Mouse (Mus musculus) liver, embryonic 14.5 days (tissue): ENCODE data around the gene Col16a1. TPM values are rescaled to one million over a fixed set of nuclear protein-coding genes. Genes with fewer than 3 reads are reported as not detected.

Experiments
- ATAC-seq: fragments of 200-750 bp; cut with Nextera tagmentation; 2 replicates; pipeline ENCODE4 v1.8.0; 2017; ENCODE audit warnings: moderate number of reproducible peaks, mild to moderate bottlenecking, moderate library complexity; ENCODE audit not compliant: insufficient read depth
- DNase-seq, 3 experiments: peaks; one replicate each; pipeline ENCODE4 v3.0.0-alpha.2; 2012 to 2013; ENCODE audit warnings: low read depth in 3 of 3, low spot score in 3 of 3
- H3K27ac ChIP-seq: fragments of 300-500 bp; sonication (generic); 2 replicates; pipeline ENCODE4 v1.5.1; 2014; ENCODE audit warnings: moderate library complexity, mild to moderate bottlenecking, control low read depth, inconsistent platforms
- H3K27me3 ChIP-seq: fragments of 300-500 bp; sonication (generic); 2 replicates; pipeline ENCODE4 v1.6.1; 2014; ENCODE audit warnings: mild to moderate bottlenecking, low read length, moderate library complexity; ENCODE audit not compliant: control insufficient read depth, insufficient read depth
- H3K36me3 ChIP-seq: fragments of 300-500 bp; sonication (generic); replicated peaks from 2 replicates; pipeline ENCODE4 v1.6.1; 2014; ENCODE audit warnings: low read depth; ENCODE audit not compliant: control insufficient read depth, insufficient read depth
- H3K4me1 ChIP-seq, 2 experiments: fragments of 200-500 bp in 1 of 2; fragments of 300-500 bp in 1 of 2; sonication (generic) in 1 of 2; replicated peaks; 2 replicates each; pipeline ENCODE4 v1.6.1; 2012 to 2014; ENCODE audit warnings: antibody characterized with exemption in 1 of 2, inconsistent platforms in 1 of 2, low read length in 1 of 2; ENCODE audit not compliant: control insufficient read depth in 2 of 2, insufficient read depth in 2 of 2
- H3K4me2 ChIP-seq: fragments of 300-500 bp; sonication (generic); 2 replicates; pipeline ENCODE4 v1.6.1; 2014; ENCODE audit warnings: low read depth, mild to moderate bottlenecking, control low read depth, moderate library complexity
- H3K4me3 ChIP-seq, 2 experiments: fragments of 200-500 bp in 1 of 2; fragments of 300-500 bp in 1 of 2; sonication (generic) in 1 of 2; 2 replicates each; pipeline ENCODE4 v1.5.1; 2012 to 2014; ENCODE audit warnings: low read depth in 2 of 2, low read length in 2 of 2, mild to moderate bottlenecking in 2 of 2, control low read depth in 1 of 2, inconsistent platforms in 1 of 2, moderate library complexity in 1 of 2; ENCODE audit not compliant: insufficient read depth in 1 of 2
- H3K9ac ChIP-seq: fragments of 300-500 bp; sonication (generic); replicated peaks from 2 replicates; pipeline ENCODE4 v1.6.1; 2014; ENCODE audit warnings: mild to moderate bottlenecking, control low read depth, moderate library complexity
- H3K9me3 ChIP-seq: fragments of 300-500 bp; sonication (generic); 2 replicates; pipeline ENCODE4 v1.6.1; 2016; ENCODE audit warnings: low read length, mixed read lengths; ENCODE audit not compliant: control insufficient read depth
- CTCF ChIP-seq: IDR thresholded peaks from 2 replicates; pipeline ENCODE4 v1.5.1; 2016; ENCODE audit warnings: antibody characterized with exemption, low read depth, control low read depth
- EP300 ChIP-seq: IDR thresholded peaks from 2 replicates; pipeline ENCODE4 v1.6.1; 2016; ENCODE audit warnings: antibody characterized with exemption, low read depth
- WGBS: fragments of 180-500 bp; shearing (Covaris S2); extraction: QIAGEN DNeasy Blood & Tissue Kit; methylation state at CpG from one replicate; pipeline ENCODE4 v1.1.7; 2014; ENCODE audit not compliant: insufficient replicate concordance; 5-methylcytosine and 5-hydroxymethylcytosine counted together
- polyA plus RNA-seq, 2 experiments: library from polyadenylated mRNA; depleted of rRNA in 1 of 2; stranded (reverse) in 1 of 2; unstranded in 1 of 2; fragments of >200 nt; fragmentation: Nextera tagmentation in 1 of 2; extraction: Ambion mirVana in 1 of 2; gene quantifications; 2 replicates each; pipeline versions ENCODE4 v1.2.1 to v1.2.3; 2012 to 2014

The Col16a1 gene
- polyA plus RNA-seq, 2 experiments: 1.5 to 3.0 TPM

DNA sequence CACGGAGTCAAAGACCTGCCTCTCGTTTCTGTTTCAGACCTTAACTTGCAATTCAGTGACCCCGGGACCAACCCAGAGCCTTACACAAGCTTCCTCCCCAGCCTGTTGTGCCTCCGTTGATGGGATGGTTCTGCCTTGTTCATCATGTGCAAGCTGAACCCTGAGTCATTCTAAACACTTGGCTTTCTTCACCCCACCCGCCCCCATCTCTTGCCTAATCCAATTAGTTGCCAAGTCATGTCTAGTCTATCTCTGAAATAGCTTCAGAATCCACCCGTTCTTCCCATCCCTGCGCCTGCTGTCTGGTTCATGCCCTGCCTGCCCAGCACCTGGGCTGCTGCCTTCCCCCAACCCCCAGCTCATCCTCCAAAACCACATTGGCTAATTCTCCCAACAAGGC is 64.7 kb downstream of the Col16a1 start:
- TF ChIP-seq EP300 (no peak), CTCF (no peak)
- no peak overlapping the region for H3K4me2 ChIP-seq
- H3K36me3 ChIP-seq: no peaks in the 10 kb centered on the region
- DNase-seq: peak in 1 of 3 experiments; percentile 36
- no peaks in the 10 kb centered on the region for H3K27me3 ChIP-seq
- peaks cover 13 to 28% of the 10 kb centered on the region in 2 experiments for H3K4me1 ChIP-seq
- H3K9ac ChIP-seq: no peak overlapping the region
- H3K4me3 ChIP-seq: no peak overlapping the region
- peak; percentile 29; the same call in 1 of the 2 replicates for ATAC-seq
- no peaks in the 10 kb centered on the region for H3K9me3 ChIP-seq
- peak overlapping the region; percentile 12; the same call in 1 of the 2 replicates for H3K27ac ChIP-seq
- 58% methylated on average over 7 of the region's 7 CpGs for WGBS

DNA sequence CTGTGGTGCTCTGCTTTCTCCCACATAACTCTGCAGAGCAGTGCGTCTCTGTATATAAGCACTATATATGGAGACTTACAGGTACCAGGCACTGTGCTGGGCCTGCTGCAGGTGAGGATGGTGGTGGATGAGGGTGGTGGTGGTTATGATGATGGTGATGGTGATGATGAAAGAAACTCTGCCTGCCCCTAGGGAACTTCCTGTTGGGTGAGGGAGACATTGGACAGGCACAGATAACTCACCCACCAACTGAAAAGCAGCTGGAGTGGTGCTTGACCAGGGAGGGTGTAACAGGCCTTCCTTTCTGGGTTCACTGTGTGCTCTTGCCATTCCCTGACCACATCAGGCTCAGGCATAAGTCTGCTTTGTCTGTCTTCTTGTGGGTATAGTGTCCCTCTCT is 65.1 kb downstream of the Col16a1 start:
- no peak overlapping the region for H3K4me3 ChIP-seq
- no peak overlapping the region for H3K9ac ChIP-seq
- ATAC-seq (no peak), DNase-seq (no peak)
- no peaks in the 10 kb centered on the region for H3K36me3 ChIP-seq
- peaks cover 13 to 28% of the 10 kb centered on the region in 2 experiments for H3K4me1 ChIP-seq
- peak overlapping the region; percentile 12; the same call in 1 of the 2 replicates for H3K27ac ChIP-seq
- TF ChIP-seq EP300: no peak
- TF ChIP-seq CTCF: no peak
- H3K4me2 ChIP-seq: no peak overlapping the region
- H3K27me3 ChIP-seq: no peaks in the 10 kb centered on the region
- 83% methylated on average over 1 of the region's 1 CpGs for WGBS
- no peaks in the 10 kb centered on the region for H3K9me3 ChIP-seq

DNA sequence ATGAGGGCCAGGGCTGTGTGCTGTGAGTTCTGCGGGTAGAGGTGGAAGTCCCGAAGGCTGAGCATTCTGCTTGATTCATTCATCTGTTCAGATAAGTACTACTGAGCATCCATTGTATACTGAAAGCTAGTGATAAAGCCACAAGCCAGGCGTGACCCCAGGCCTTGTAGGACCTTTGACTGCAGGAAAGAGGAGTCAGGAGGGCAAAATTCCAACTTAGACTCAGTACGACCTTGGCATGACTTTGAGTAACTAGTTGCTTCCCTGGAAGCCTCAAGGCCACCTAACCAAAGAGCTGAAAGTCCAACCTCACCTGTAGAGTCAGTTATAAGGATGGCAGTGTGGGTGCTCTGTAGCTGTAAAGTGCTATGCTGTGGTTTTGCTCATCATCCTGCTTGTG is 73.1 kb downstream of the Col16a1 start:
- no peak overlapping the region for H3K4me3 ChIP-seq
- no peaks in the 10 kb centered on the region for H3K4me1 ChIP-seq
- no peak overlapping the region for H3K9ac ChIP-seq
- DNase-seq (no peak), ATAC-seq (no peak)
- H3K9me3 ChIP-seq: no peaks in the 10 kb centered on the region
- H3K4me2 ChIP-seq: no peak overlapping the region
- no peak overlapping the region for H3K27ac ChIP-seq
- no peaks in the 10 kb centered on the region for H3K27me3 ChIP-seq
- WGBS: 55% methylated on average over 4 of the region's 4 CpGs
- TF ChIP-seq CTCF (no peak), EP300 (no peak)
- H3K36me3 ChIP-seq: peaks cover 5% of the 10 kb centered on the region; the same call in 1 of the 2 replicates

DNA sequence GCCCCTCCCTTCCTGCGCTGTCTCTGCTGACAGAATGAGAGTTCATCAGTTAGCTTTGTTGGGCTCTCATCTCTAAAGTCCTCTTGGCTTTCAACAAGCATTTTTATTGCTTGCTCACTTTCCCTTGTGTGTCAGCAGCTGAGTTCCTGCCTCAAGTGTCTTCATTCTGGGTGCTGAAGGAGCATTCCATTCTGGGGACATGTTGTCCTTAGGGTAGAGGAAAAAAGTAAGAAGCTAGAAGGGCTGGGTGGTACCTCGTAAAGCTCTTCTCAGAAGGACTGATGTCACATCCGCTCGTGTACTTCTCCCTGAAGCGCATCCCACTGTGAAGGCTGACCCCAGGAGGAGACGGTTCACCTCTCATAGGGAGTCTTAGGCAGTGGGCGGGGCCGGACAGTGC is 73.9 kb downstream of the Col16a1 start:
- Histone ChIP-seq H3K9ac (no peak overlapping the region), H3K4me3 (no peak overlapping the region), H3K27me3 (no peaks in the 10 kb centered on the region), H3K9me3 (no peaks in the 10 kb centered on the region), H3K4me2 (no peak overlapping the region), H3K27ac (no peak overlapping the region), H3K36me3 (peaks cover 9% of the 10 kb centered on the region; the same call in 1 of the 2 replicates), H3K4me1 (no peaks in the 10 kb centered on the region)
- TF ChIP-seq CTCF (no peak), EP300 (no peak)
- ATAC-seq: no peak
- DNase-seq: no peak
- WGBS: 82% methylated on average over 8 of the region's 8 CpGs

DNA sequence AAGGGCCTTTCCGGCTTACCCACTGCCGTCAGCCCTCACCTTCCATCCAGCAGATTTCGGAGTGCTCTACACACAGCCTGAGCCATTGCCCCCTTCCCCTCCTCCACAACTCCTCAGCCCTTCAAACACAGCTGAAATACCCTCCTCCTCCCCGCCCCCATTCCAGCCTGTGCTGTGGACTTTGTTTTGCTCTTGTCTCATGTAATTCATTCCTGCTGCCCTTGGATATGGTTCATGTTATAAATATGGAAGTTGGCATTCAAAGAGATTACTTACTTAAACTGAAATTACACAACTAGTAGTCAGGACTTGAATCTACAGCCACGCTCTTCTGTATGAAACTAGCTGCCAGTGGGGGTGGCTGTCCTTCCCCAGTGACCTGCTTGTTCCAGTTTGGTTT is 75.4 kb downstream of the Col16a1 start:
- Histone ChIP-seq H3K4me3 (no peak overlapping the region), H3K27me3 (no peaks in the 10 kb centered on the region), H3K36me3 (peaks cover 13% of the 10 kb centered on the region), H3K4me1 (no peaks in the 10 kb centered on the region), H3K4me2 (no peak overlapping the region), H3K9ac (no peak overlapping the region), H3K27ac (no peak overlapping the region), H3K9me3 (no peaks in the 10 kb centered on the region)
- TF ChIP-seq CTCF: no peak
- TF ChIP-seq EP300: no peak
- no peak for DNase-seq
- ATAC-seq: no peak
- WGBS: 85% methylated on average over 5 of the region's 5 CpGs
